Mouse (Mus musculus): ENCODE results near the gene Gm4792. TPM values are rescaled to one million over a fixed set of nuclear protein-coding genes. Genes with fewer than 3 reads are reported as not detected.

Gene Gm4792
- polyA plus RNA-seq, 1 experiment = not detected

GRCm38 (mm10) chr10:94344631-94345417 lies 46.3 kb upstream of the Gm4792 start:
- no peak overlapping the region for H3K4me3 ChIP-seq (ENCODE audit: low read depth, low read length)
- no peak overlapping the region for H3K9ac ChIP-seq (ENCODE audit: low read depth, poor library complexity, severe bottlenecking)
- TF ChIP-seq POLR2A (IDR thresholded peaks at IDR 0.05; ENCODE audit: insufficient read depth, low read length) (no peak), CTCF (IDR thresholded peaks at IDR 0.05; ENCODE audit: low read depth, low read length) (no peak), EP300 (IDR thresholded peaks at IDR 0.05; ENCODE audit: insufficient read depth, low read depth, low read length) (no peak)

GRCm38 (mm10) chr10:94343581-94343980 lies 45.1 kb upstream of the Gm4792 start:
- TF ChIP-seq POLR2A (IDR thresholded peaks at IDR 0.05; ENCODE audit: insufficient read depth, low read length) (no peak), EP300 (IDR thresholded peaks at IDR 0.05; ENCODE audit: insufficient read depth, low read depth, low read length) (no peak), CTCF (IDR thresholded peaks at IDR 0.05; ENCODE audit: low read depth, low read length) (no peak)

More at GRCm38 (mm10) chr10:94344631-94345417, 46.3 kb upstream of the Gm4792 start:
- Histone ChIP-seq H3K27ac (ENCODE audit: insufficient read depth, low read length) (no peak overlapping the region), H3K9me3 (replicated peaks; ENCODE audit: control insufficient read depth, insufficient read depth, low read length, poor library complexity, severe bottlenecking) (no peaks in the 10 kb centered on the region), H3K4me1 (ENCODE audit: control insufficient read depth, insufficient read depth, low read length) (no peaks in the 10 kb centered on the region), H3K36me3 (ENCODE audit: control insufficient read depth, insufficient read depth, low read length, poor library complexity, severe bottlenecking) (no peaks in the 10 kb centered on the region), H3K27me3 (ENCODE audit: control insufficient read depth, insufficient read depth, low read length, poor library complexity, severe bottlenecking) (no peaks in the 10 kb centered on the region)

GRCm38 (mm10) chr10:94342256-94342655 lies 43.8 kb upstream of the Gm4792 start:
- Histone ChIP-seq H3K27ac (ENCODE audit: insufficient read depth, low read length) (no peak overlapping the region), H3K4me3 (ENCODE audit: low read depth, low read length) (no peak overlapping the region), H3K9ac (ENCODE audit: low read depth, poor library complexity, severe bottlenecking) (no peak overlapping the region), H3K9me3 (replicated peaks; ENCODE audit: control insufficient read depth, insufficient read depth, low read length, poor library complexity, severe bottlenecking) (no peaks in the 10 kb centered on the region), H3K36me3 (ENCODE audit: control insufficient read depth, insufficient read depth, low read length, poor library complexity, severe bottlenecking) (no peaks in the 10 kb centered on the region), H3K27me3 (ENCODE audit: control insufficient read depth, insufficient read depth, low read length, poor library complexity, severe bottlenecking) (no peaks in the 10 kb centered on the region), H3K4me1 (ENCODE audit: control insufficient read depth, insufficient read depth, low read length) (no peaks in the 10 kb centered on the region)
- no peak for TF ChIP-seq POLR2A (IDR thresholded peaks at IDR 0.05; ENCODE audit: insufficient read depth, low read length)
- no peak for TF ChIP-seq CTCF (IDR thresholded peaks at IDR 0.05; ENCODE audit: low read depth, low read length)
- no peak for TF ChIP-seq EP300 (IDR thresholded peaks at IDR 0.05; ENCODE audit: insufficient read depth, low read depth, low read length)

More at GRCm38 (mm10) chr10:94343581-94343980, 45.1 kb upstream of the Gm4792 start:
- no peak overlapping the region for H3K27ac ChIP-seq (ENCODE audit: insufficient read depth, low read length)
- H3K4me3 ChIP-seq (ENCODE audit: low read depth, low read length) = no peak overlapping the region
- no peaks in the 10 kb centered on the region for H3K4me1 ChIP-seq (ENCODE audit: control insufficient read depth, insufficient read depth, low read length)
- no peaks in the 10 kb centered on the region for H3K27me3 ChIP-seq (ENCODE audit: control insufficient read depth, insufficient read depth, low read length, poor library complexity, severe bottlenecking)
- H3K36me3 ChIP-seq (ENCODE audit: control insufficient read depth, insufficient read depth, low read length, poor library complexity, severe bottlenecking) = no peaks in the 10 kb centered on the region
- no peak overlapping the region for H3K9ac ChIP-seq (ENCODE audit: low read depth, poor library complexity, severe bottlenecking)
- no peaks in the 10 kb centered on the region for H3K9me3 ChIP-seq (replicated peaks; ENCODE audit: control insufficient read depth, insufficient read depth, low read length, poor library complexity, severe bottlenecking)

GRCm38 (mm10) chr10:94341501-94341900 lies 43.0 kb upstream of the Gm4792 start:
- H3K4me1 ChIP-seq (ENCODE audit: control insufficient read depth, insufficient read depth, low read length) = no peaks in the 10 kb centered on the region
- no peaks in the 10 kb centered on the region for H3K27me3 ChIP-seq (ENCODE audit: control insufficient read depth, insufficient read depth, low read length, poor library complexity, severe bottlenecking)
- H3K36me3 ChIP-seq (ENCODE audit: control insufficient read depth, insufficient read depth, low read length, poor library complexity, severe bottlenecking) = no peaks in the 10 kb centered on the region
- TF ChIP-seq CTCF (IDR thresholded peaks at IDR 0.05; ENCODE audit: low read depth, low read length) = no peak
- TF ChIP-seq POLR2A (IDR thresholded peaks at IDR 0.05; ENCODE audit: insufficient read depth, low read length) = no peak
- no peak for TF ChIP-seq EP300 (IDR thresholded peaks at IDR 0.05; ENCODE audit: insufficient read depth, low read depth, low read length)
- no peak overlapping the region for H3K4me3 ChIP-seq (ENCODE audit: low read depth, low read length)
- no peak overlapping the region for H3K9ac ChIP-seq (ENCODE audit: low read depth, poor library complexity, severe bottlenecking)
- H3K27ac ChIP-seq (ENCODE audit: insufficient read depth, low read length) = no peak overlapping the region
- H3K9me3 ChIP-seq (replicated peaks; ENCODE audit: control insufficient read depth, insufficient read depth, low read length, poor library complexity, severe bottlenecking) = no peaks in the 10 kb centered on the region

- no peak overlapping the region for H3K4me3 ChIP-seq (ENCODE audit: low read depth, low read length)
- H3K36me3 ChIP-seq (ENCODE audit: control insufficient read depth, insufficient read depth, low read length, poor library complexity, severe bottlenecking) = no peaks in the 10 kb centered on the region
- H3K9me3 ChIP-seq (replicated peaks; ENCODE audit: control insufficient read depth, insufficient read depth, low read length, poor library complexity, severe bottlenecking) = no peaks in the 10 kb centered on the region
- TF ChIP-seq CTCF (IDR thresholded peaks at IDR 0.05; ENCODE audit: low read depth, low read length) (no peak), POLR2A (IDR thresholded peaks at IDR 0.05; ENCODE audit: insufficient read depth, low read length) (no peak), EP300 (IDR thresholded peaks at IDR 0.05; ENCODE audit: insufficient read depth, low read depth, low read length) (no peak)
- no peaks in the 10 kb centered on the region for H3K4me1 ChIP-seq (ENCODE audit: control insufficient read depth, insufficient read depth, low read length)
- H3K27me3 ChIP-seq (ENCODE audit: control insufficient read depth, insufficient read depth, low read length, poor library complexity, severe bottlenecking) = no peaks in the 10 kb centered on the region
- H3K9ac ChIP-seq (ENCODE audit: low read depth, poor library complexity, severe bottlenecking) = no peak overlapping the region
- no peak overlapping the region for H3K27ac ChIP-seq (ENCODE audit: insufficient read depth, low read length)
Observed at GRCm38 (mm10) chr10:94336071-94336470, 37.6 kb upstream of the Gm4792 start.

- no peaks in the 10 kb centered on the region for H3K4me1 ChIP-seq (ENCODE audit: control insufficient read depth, insufficient read depth, low read length)
- TF ChIP-seq EP300 (IDR thresholded peaks at IDR 0.05; ENCODE audit: insufficient read depth, low read depth, low read length) (no peak), CTCF (IDR thresholded peaks at IDR 0.05; ENCODE audit: low read depth, low read length) (no peak), POLR2A (IDR thresholded peaks at IDR 0.05; ENCODE audit: insufficient read depth, low read length) (no peak)
- no peaks in the 10 kb centered on the region for H3K9me3 ChIP-seq (replicated peaks; ENCODE audit: control insufficient read depth, insufficient read depth, low read length, poor library complexity, severe bottlenecking)
- no peaks in the 10 kb centered on the region for H3K36me3 ChIP-seq (ENCODE audit: control insufficient read depth, insufficient read depth, low read length, poor library complexity, severe bottlenecking)
- no peak overlapping the region for H3K4me3 ChIP-seq (ENCODE audit: low read depth, low read length)
- no peaks in the 10 kb centered on the region for H3K27me3 ChIP-seq (ENCODE audit: control insufficient read depth, insufficient read depth, low read length, poor library complexity, severe bottlenecking)
- no peak overlapping the region for H3K27ac ChIP-seq (ENCODE audit: insufficient read depth, low read length)
- no peak overlapping the region for H3K9ac ChIP-seq (ENCODE audit: low read depth, poor library complexity, severe bottlenecking)
Observed at GRCm38 (mm10) chr10:94335047-94335446, 36.5 kb upstream of the Gm4792 start.

Data from ES-Bruce4 (cell line).